In the genomic region with DNA sequence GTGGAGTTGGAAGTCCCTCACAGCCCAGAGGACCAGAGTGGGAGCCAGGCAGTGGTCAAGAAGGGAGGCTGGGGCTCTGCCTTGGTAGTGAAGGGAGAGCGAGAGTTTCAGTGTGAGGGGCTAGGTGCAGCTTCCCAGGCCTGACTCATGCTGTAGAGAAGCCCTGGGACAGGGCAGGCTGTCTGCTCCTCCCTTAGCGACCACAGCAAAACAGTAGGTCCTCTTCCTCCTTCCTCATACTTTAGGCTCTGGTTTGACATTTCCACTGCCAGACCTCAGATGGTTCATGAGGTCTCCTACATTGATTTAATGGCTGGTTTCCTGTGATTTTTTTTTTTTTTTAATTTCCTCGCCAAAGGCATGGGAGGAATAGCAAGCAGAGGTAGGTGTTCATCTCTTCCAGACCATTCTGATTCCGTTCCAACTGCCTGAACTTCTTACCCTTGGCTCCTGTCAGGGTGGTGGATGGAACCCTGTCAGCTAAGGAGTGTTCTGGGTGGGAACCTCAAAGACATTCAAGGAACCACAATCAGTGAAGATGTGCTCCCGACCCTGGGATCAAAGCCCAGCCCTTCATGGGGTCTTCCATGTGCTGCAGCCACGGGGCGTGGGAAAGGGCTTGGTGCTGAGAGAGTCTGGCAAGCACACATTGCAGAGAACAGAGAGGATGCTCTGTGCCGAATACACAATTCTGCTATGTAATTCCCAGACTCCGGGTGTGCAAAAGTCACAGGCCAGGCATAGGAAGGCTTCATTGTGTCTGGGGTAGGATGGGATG, we compare ENCODE assay signal across 14 mouse cellular contexts.
DNase-seq lines count a peak whose midpoint lies in the region; ATAC-seq and TF ChIP-seq lines count a peak whose summit lies in the region.
"Had no signal": no experiment of that assay in that cellular context is flagged by ENCODE, and none has a peak within 500 bp of the region (broad histone marks: within the 10 kb centered on the region; RNA-seq: fewer than 3 reads in every experiment).

No protein-coding gene starts in this region.

- H3K4me1 ChIP-seq in lung, postnatal 0 days (ENCODE audit: insufficient read depth, low read depth, low read length), result 0 out of 2 replicates have a peak, but pooled peaks cover 7% of the 10 kb centered on the region
- H3K4me1 ChIP-seq in cerebellum, adult 2 months (ENCODE audit: control insufficient read depth, insufficient read depth, low read length), result no peaks in the 10 kb centered on the region

- peak; percentile 48; the same call in 1 of the 2 replicates for ATAC-seq in lung, postnatal 0 days
- ATAC-seq in frontal cortex, adult (ENCODE audit: low TSS enrichment), result no peak

- no peak for TF ChIP-seq EP300 in lung, postnatal 0 days (IDR thresholded peaks at IDR 0.05)

- TF ChIP-seq CTCF in gastrocnemius, adult 2 months (IDR thresholded peaks at IDR 0.05), result no peak
- TF ChIP-seq CTCF in lung, postnatal 0 days (IDR thresholded peaks at IDR 0.05), result no peak
- no peak for TF ChIP-seq CTCF in cerebellum, adult 2 months (IDR thresholded peaks at IDR 0.05; ENCODE audit: borderline replicate concordance, insufficient read depth, low read depth, low read length)

- peak; percentile 45 for DNase-seq in gastrocnemius, adult 2 months
- DNase-seq in gastrocnemius, postnatal 4 days (ENCODE audit: low spot score in 2 of 2), result no peak
- DNase-seq in lung, postnatal 0 days (ENCODE audit: low spot score), result no peak
- DNase-seq in lung, postnatal 36 days, result no peak
- peak; percentile 42 for DNase-seq in kidney, postnatal 14 days
- no peak for DNase-seq in cerebellum, adult 2 months
- no peak for DNase-seq in gastrocnemius, postnatal 36 days
- DNase-seq: adrenal gland, postnatal 36 days; cerebellum, adult 11 months; heart, postnatal 36 days; right cerebral cortex, postnatal 14 days had no signal

- intact Hi-C loops in gastrocnemius, adult 2 months (cut with DNase I), result no loop called here
- intact Hi-C loops in gastrocnemius, postnatal 36 days (cut with DNase I), result no loop called here

- TF ChIP-seq POLR2A in cerebellum, adult 2 months (IDR thresholded peaks at IDR 0.05; ENCODE audit: borderline replicate concordance, insufficient read depth, low read length), result no peak

- H3K4me3 ChIP-seq in gastrocnemius, adult 2 months, result peak overlapping the region; percentile 29
- H3K4me3 ChIP-seq in lung, postnatal 0 days (ENCODE audit: low read depth, low read length), result no peak overlapping the region
- no peak overlapping the region for H3K4me3 ChIP-seq in cerebellum, adult 2 months (replicated peaks; ENCODE audit: insufficient read depth, low read depth, low read length)
- H3K4me3 ChIP-seq: limb, embryonic 13.5 days; lung, embryonic 15.5 days had no signal

- WGBS in lung, postnatal 0 days, result 67% methylated on average over 9 of the region's 9 CpGs
- WGBS in cerebellum, adult 2 months, result 51% methylated on average over 9 of the region's 9 CpGs

- no peaks in the 10 kb centered on the region for H3K27me3 ChIP-seq in lung, postnatal 0 days (replicated peaks; ENCODE audit: insufficient read depth, low read length)
- H3K27me3 ChIP-seq in cerebellum, adult 2 months (ENCODE audit: control insufficient read depth, insufficient read depth, low read length), result no peaks in the 10 kb centered on the region; the same call in 1 of the 2 replicates
- H3K27me3 ChIP-seq: limb, embryonic 13.5 days; lung, embryonic 15.5 days had no signal

- H3K36me3 ChIP-seq in lung, postnatal 0 days (ENCODE audit: insufficient read depth, low read length), result no peaks in the 10 kb centered on the region
- H3K36me3 ChIP-seq: limb, embryonic 13.5 days had no signal

- H3K27ac ChIP-seq in gastrocnemius, adult 2 months, result peak overlapping the region; percentile 71
- 0 out of 2 replicates have a peak overlapping the region, but pooled peaks have one; percentile 38 for H3K27ac ChIP-seq in lung, postnatal 0 days (ENCODE audit: low read length)
- no peak overlapping the region for H3K27ac ChIP-seq in cerebellum, adult 2 months (ENCODE audit: insufficient read depth, low read length)
- H3K27ac ChIP-seq: limb, embryonic 13.5 days; lung, embryonic 15.5 days had no signal

- no peak overlapping the region for H3K9ac ChIP-seq in lung, postnatal 0 days (replicated peaks; ENCODE audit: low read depth)
- H3K9ac ChIP-seq: limb, embryonic 13.5 days; lung, embryonic 15.5 days had no signal

- H3K4me2 ChIP-seq in lung, postnatal 0 days (replicated peaks; ENCODE audit: low read depth, low read length), result no peak overlapping the region
- H3K4me2 ChIP-seq: limb, embryonic 13.5 days; lung, embryonic 15.5 days had no signal

- H3K9me3 ChIP-seq in lung, postnatal 0 days (ENCODE audit: low read length), result no peaks in the 10 kb centered on the region
- H3K9me3 ChIP-seq: limb, embryonic 13.5 days; lung, embryonic 15.5 days had no signal

Comparison
In these comparisons a context has a peak if more than half of its experiments do, and no peak if none do; other contexts are left out.
1. DNase-seq: peak in gastrocnemius, adult 2 months (single experiment) and kidney, postnatal 14 days (single experiment); none in gastrocnemius, postnatal 4 days (0 of 2), lung, postnatal 0 days (single experiment), lung, postnatal 36 days (single experiment), cerebellum, adult 2 months (0 of 2) and gastrocnemius, postnatal 36 days (0 of 2).